Mouse (Mus musculus): ENCODE data around the gene Elovl4. TPM values are rescaled to one million over a fixed set of nuclear protein-coding genes. Genes with fewer than 3 reads are reported as not detected.
A peak's percentile ranks its signal among the peaks of the same experiment; 100 is the strongest.

Gene Elovl4
- 2.4 and 3.0 TPM in 2 replicates for polyA plus RNA-seq (2012; rRNA removed)

GRCm38 (mm10) chr9:83805977-83806815 is at the start of gene Elovl4:
Gene Elovl4, minus strand, starts transcription at chr9:83806277.
- 2% methylated on average over 70 of the region's 71 CpGs for WGBS
- Histone ChIP-seq H3K27me3 (ENCODE audit: control insufficient read depth, insufficient read depth, low read length) (peaks cover 10% of the 10 kb centered on the region; the same call in 1 of the 2 replicates), H3K4me3 (ENCODE audit: control insufficient read depth, insufficient read depth, low read length) (peak within 1 kb of the TSS; percentile 35), H3K4me1 (replicated peaks; ENCODE audit: control insufficient read depth, insufficient read depth, low read length) (peaks cover 10% of the 10 kb centered on the region), H3K27ac (ENCODE audit: control insufficient read depth, insufficient read depth, low read length) (no peak within 1 kb of the TSS), H3K36me3 (ENCODE audit: control insufficient read depth, insufficient read depth, low read length) (no peaks in the 10 kb centered on the region)
- DNase-seq: peak; percentile 55
- no peak for TF ChIP-seq CTCF (IDR thresholded peaks at IDR 0.05; ENCODE audit: borderline replicate concordance, control insufficient read depth, extremely low read depth, insufficient read depth, low read length, poor library complexity)
- TF ChIP-seq POLR2A (IDR thresholded peaks at IDR 0.05; ENCODE audit: control insufficient read depth, extremely low read depth, insufficient read depth, low read length, poor library complexity): no peak

GRCm38 (mm10) chr9:83852464-83852863 is 46.4 kb upstream of the Elovl4 start:
- TF ChIP-seq CTCF (IDR thresholded peaks at IDR 0.05; ENCODE audit: borderline replicate concordance, control insufficient read depth, extremely low read depth, insufficient read depth, low read length, poor library complexity) (no peak), POLR2A (IDR thresholded peaks at IDR 0.05; ENCODE audit: control insufficient read depth, extremely low read depth, insufficient read depth, low read length, poor library complexity) (no peak)
- Histone ChIP-seq H3K36me3 (ENCODE audit: control insufficient read depth, insufficient read depth, low read length) (peaks cover 20% of the 10 kb centered on the region), H3K4me3 (ENCODE audit: control insufficient read depth, insufficient read depth, low read length) (no peak overlapping the region), H3K4me1 (replicated peaks; ENCODE audit: control insufficient read depth, insufficient read depth, low read length) (no peaks in the 10 kb centered on the region), H3K27me3 (ENCODE audit: control insufficient read depth, insufficient read depth, low read length) (no peaks in the 10 kb centered on the region), H3K27ac (ENCODE audit: control insufficient read depth, insufficient read depth, low read length) (no peak overlapping the region)
- DNase-seq: no peak
- WGBS: 97% methylated on average over 3 of the region's 3 CpGs

GRCm38 (mm10) chr9:83834748-83835313 is 28.8 kb upstream of the Elovl4 start:
- Histone ChIP-seq H3K27ac (ENCODE audit: control insufficient read depth, insufficient read depth, low read length) (no peak overlapping the region), H3K4me3 (ENCODE audit: control insufficient read depth, insufficient read depth, low read length) (peak overlapping the region; percentile 79), H3K36me3 (ENCODE audit: control insufficient read depth, insufficient read depth, low read length) (no peaks in the 10 kb centered on the region; the same call in 1 of the 2 replicates), H3K4me1 (replicated peaks; ENCODE audit: control insufficient read depth, insufficient read depth, low read length) (peaks cover 9% of the 10 kb centered on the region; the same call in 1 of the 2 replicates), H3K27me3 (ENCODE audit: control insufficient read depth, insufficient read depth, low read length) (no peaks in the 10 kb centered on the region)
- DNase-seq: no peak
- WGBS: 3% methylated on average over 27 of the region's 27 CpGs
- peak; percentile 48; the same call in 1 of the 2 replicates for TF ChIP-seq POLR2A (IDR thresholded peaks at IDR 0.05; ENCODE audit: control insufficient read depth, extremely low read depth, insufficient read depth, low read length, poor library complexity)
- TF ChIP-seq CTCF (IDR thresholded peaks at IDR 0.05; ENCODE audit: borderline replicate concordance, control insufficient read depth, extremely low read depth, insufficient read depth, low read length, poor library complexity): no peak

- H3K4me3 ChIP-seq (ENCODE audit: control insufficient read depth, insufficient read depth, low read length): peak within 1 kb of the TSS; percentile 79
- peaks cover 9% of the 10 kb centered on the region; the same call in 1 of the 2 replicates for H3K4me1 ChIP-seq (replicated peaks; ENCODE audit: control insufficient read depth, insufficient read depth, low read length)
- 3% methylated on average over 38 of the region's 38 CpGs for WGBS
- no peaks in the 10 kb centered on the region for H3K36me3 ChIP-seq (ENCODE audit: control insufficient read depth, insufficient read depth, low read length)
- DNase-seq: peak; percentile 93
- H3K27ac ChIP-seq (ENCODE audit: control insufficient read depth, insufficient read depth, low read length): no peak within 1 kb of the TSS
- H3K27me3 ChIP-seq (ENCODE audit: control insufficient read depth, insufficient read depth, low read length): no peaks in the 10 kb centered on the region
- TF ChIP-seq POLR2A (IDR thresholded peaks at IDR 0.05; ENCODE audit: control insufficient read depth, extremely low read depth, insufficient read depth, low read length, poor library complexity) (peak; percentile 80), CTCF (IDR thresholded peaks at IDR 0.05; ENCODE audit: borderline replicate concordance, control insufficient read depth, extremely low read depth, insufficient read depth, low read length, poor library complexity) (0 out of 2 replicates have a peak, but pooled peaks have one; percentile 40)
These were observed 28.0 kb upstream of the Elovl4 start, which contains the start of gene Ttk for GRCm38 (mm10) chr9:83833811-83834747. Gene Ttk, plus strand, starts transcription at chr9:83834689.

GRCm38 (mm10) chr9:83831152-83831551 is 25.1 kb upstream of the Elovl4 start:
- Histone ChIP-seq H3K27ac (ENCODE audit: control insufficient read depth, insufficient read depth, low read length) (no peak overlapping the region), H3K36me3 (ENCODE audit: control insufficient read depth, insufficient read depth, low read length) (no peaks in the 10 kb centered on the region), H3K4me1 (replicated peaks; ENCODE audit: control insufficient read depth, insufficient read depth, low read length) (peaks cover 9% of the 10 kb centered on the region; the same call in 1 of the 2 replicates), H3K4me3 (ENCODE audit: control insufficient read depth, insufficient read depth, low read length) (no peak overlapping the region), H3K27me3 (ENCODE audit: control insufficient read depth, insufficient read depth, low read length) (no peaks in the 10 kb centered on the region)
- DNase-seq: no peak
- 55% methylated on average over 8 of the region's 8 CpGs for WGBS
- TF ChIP-seq CTCF (IDR thresholded peaks at IDR 0.05; ENCODE audit: borderline replicate concordance, control insufficient read depth, extremely low read depth, insufficient read depth, low read length, poor library complexity): no peak
- TF ChIP-seq POLR2A (IDR thresholded peaks at IDR 0.05; ENCODE audit: control insufficient read depth, extremely low read depth, insufficient read depth, low read length, poor library complexity): no peak
